Comparison of ENCODE assay signal across 17 mouse cellular contexts in the genomic region with DNA sequence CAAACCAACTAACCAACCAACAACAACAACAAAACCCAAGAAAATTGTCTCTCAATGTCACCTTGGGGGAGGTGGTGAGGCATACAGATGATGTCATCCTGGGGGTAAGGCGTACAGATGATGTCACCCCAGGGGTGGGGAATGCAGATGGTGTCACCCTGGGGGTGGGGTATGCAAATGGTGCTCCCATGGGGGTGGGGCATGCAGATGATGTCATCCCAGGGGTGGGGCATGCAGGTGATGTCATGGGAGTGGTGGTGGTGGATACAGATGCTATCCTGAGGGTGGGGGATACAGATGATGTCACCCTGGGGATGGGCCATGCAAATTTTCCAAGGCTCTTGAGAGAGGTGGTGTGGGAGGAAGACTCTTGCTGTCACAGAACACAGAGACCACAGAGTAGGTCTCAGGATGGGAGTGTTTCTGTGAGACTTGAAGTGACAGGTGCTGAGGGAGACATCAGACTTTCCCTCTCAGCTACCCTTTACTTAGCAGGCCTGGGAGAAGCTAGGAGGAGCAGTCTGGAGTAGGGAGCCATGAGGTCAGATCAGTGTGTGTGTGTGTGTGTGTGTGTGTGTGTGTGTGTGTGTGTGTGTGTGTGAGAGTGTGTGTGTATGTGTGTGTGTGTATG.
DNase-seq lines count a peak whose midpoint lies in the region; ATAC-seq lines count a peak whose summit lies in the region.
"Had no signal": no experiment of that assay in that cellular context is flagged by ENCODE, and none has a peak within 500 bp of the region (broad histone marks: within the 10 kb centered on the region; RNA-seq: fewer than 3 reads in every experiment).

No protein-coding gene starts in this region.

- ATAC-seq in heart, embryonic 13.5 days (ENCODE audit: extremely low read depth, insufficient number of reproducible peaks, low FRiP score, low TSS enrichment): no peak
- ATAC-seq: inflammation-experienced regulatory T-cells, adult 6 months; Patski had no signal

- H3K4me2 ChIP-seq in heart, embryonic 13.5 days: no peak overlapping the region
- H3K4me2 ChIP-seq: limb, embryonic 13.5 days; neural tube, embryonic 13.5 days had no signal

- no peaks in the 10 kb centered on the region for H3K27me3 ChIP-seq in heart, embryonic 13.5 days (replicated peaks)
- no peaks in the 10 kb centered on the region for H3K27me3 ChIP-seq in forebrain, embryonic 10.5 days (ENCODE audit: poor library complexity, severe bottlenecking)
- H3K27me3 ChIP-seq: limb, embryonic 13.5 days; neural tube, embryonic 13.5 days; Patski had no signal

- H3K36me3 ChIP-seq in heart, embryonic 13.5 days: no peaks in the 10 kb centered on the region
- no peaks in the 10 kb centered on the region for H3K36me3 ChIP-seq in forebrain, embryonic 10.5 days (replicated peaks)
- H3K36me3 ChIP-seq: limb, embryonic 13.5 days; neural tube, embryonic 13.5 days had no signal

- peak overlapping the region; percentile 68 for H3K27ac ChIP-seq in heart, embryonic 13.5 days (replicated peaks)
- no peak overlapping the region for H3K27ac ChIP-seq in forebrain, embryonic 10.5 days
- H3K27ac ChIP-seq: limb, embryonic 13.5 days; neural tube, embryonic 13.5 days had no signal

- no peak overlapping the region for H3K4me3 ChIP-seq in heart, embryonic 13.5 days
- no peak overlapping the region for H3K4me3 ChIP-seq in forebrain, embryonic 10.5 days
- H3K4me3 ChIP-seq: limb, embryonic 13.5 days; neural tube, embryonic 13.5 days had no signal

- H3K9me3 ChIP-seq in heart, embryonic 13.5 days: no peaks in the 10 kb centered on the region
- H3K9me3 ChIP-seq in forebrain, embryonic 10.5 days: no peaks in the 10 kb centered on the region
- H3K9me3 ChIP-seq: limb, embryonic 13.5 days; neural tube, embryonic 13.5 days had no signal

- H3K9ac ChIP-seq in heart, embryonic 13.5 days: no peak overlapping the region
- H3K9ac ChIP-seq: limb, embryonic 13.5 days; neural tube, embryonic 13.5 days had no signal

- DNase-seq in heart, adult 8-10 months (ENCODE audit: low spot score): no peak
- DNase-seq in retina, postnatal 1 day: peak; percentile 10
- no peak for DNase-seq in retina, embryonic 14.5 days (ENCODE audit: low spot score)
- peak; percentile 37 for DNase-seq in c-Kit-positive CD71-negative TER-119-negative erythroid progenitor cells, embryonic 14.5 days (ENCODE audit: low read depth)
- DNase-seq in forebrain, embryonic 10.5 days (ENCODE audit: extremely low spot score, low spot score): no peak
- no peak for DNase-seq in spleen, postnatal 14 days (ENCODE audit: low spot score in 2 of 2)
- no peak for DNase-seq in gastrocnemius, adult 18-20 months (ENCODE audit: low spot score)
- DNase-seq: adrenal gland, postnatal 25 days; cerebellum, adult 2 months; gastrocnemius, postnatal 10 days; lung, postnatal 14 days; midbrain, embryonic 14.5 days had no signal

- WGBS in heart, embryonic 13.5 days: 69% methylated on average over 1 of the region's 1 CpGs
- WGBS in forebrain, embryonic 10.5 days: 91% methylated on average over 1 of the region's 1 CpGs

- peaks cover 58% of the 10 kb centered on the region for H3K4me1 ChIP-seq in heart, embryonic 13.5 days
- H3K4me1 ChIP-seq in forebrain, embryonic 10.5 days: peaks cover 8% of the 10 kb centered on the region
- H3K4me1 ChIP-seq: neural tube, embryonic 13.5 days had no signal

Comparison
In these comparisons a context has a peak if more than half of its experiments do, and no peak if none do; other contexts are left out.
1. DNase-seq: peak in retina, postnatal 1 day (single experiment) and c-Kit-positive CD71-negative TER-119-negative erythroid progenitor cells, embryonic 14.5 days (single experiment); none in heart, adult 8-10 months (single experiment), retina, embryonic 14.5 days (single experiment), forebrain, embryonic 10.5 days (single experiment), spleen, postnatal 14 days (0 of 2) and gastrocnemius, adult 18-20 months (single experiment).